Mouse (Mus musculus): ENCODE data around the gene Sval3. TPM values are rescaled to one million over a fixed set of nuclear protein-coding genes. Genes with fewer than 3 reads are reported as not detected.

Sval3 gene
- not detected in 2 replicates for polyA plus RNA-seq (2014; fragmentation: Nextera tagmentation; extraction: Ambion mirVana)

GRCm38 (mm10) chr6:41967840-41968239 is at the start of gene Sval3:
Gene Sval3 (plus strand): TSS chr6:41968140.
- Histone ChIP-seq H3K36me3 (ENCODE audit: control insufficient read depth, insufficient read depth, low read length) (no peaks in the 10 kb centered on the region), H3K27me3 (ENCODE audit: control insufficient read depth, insufficient read depth, low read length) (no peaks in the 10 kb centered on the region), H3K4me3 (ENCODE audit: low read depth, low read length) (no peak within 1 kb of the TSS), H3K9ac (ENCODE audit: low read depth, low read length) (no peak within 1 kb of the TSS), H3K4me2 (replicated peaks; ENCODE audit: low read depth, low read length) (no peak within 1 kb of the TSS), H3K9me3 (ENCODE audit: control insufficient read depth, low read length) (no peaks in the 10 kb centered on the region), H3K27ac (ENCODE audit: low read depth, low read length) (no peak within 1 kb of the TSS), H3K4me1 (replicated peaks; ENCODE audit: control insufficient read depth, insufficient read depth, low read length) (no peaks in the 10 kb centered on the region)
- DNase-seq (ENCODE audit: low spot score) (no peak), ATAC-seq (ENCODE audit: low FRiP score) (no peak)
- WGBS = 67% methylated on average over 1 of the region's 1 CpGs

- Histone ChIP-seq H3K4me2 (replicated peaks; ENCODE audit: low read depth, low read length) (no peak within 1 kb of the TSS), H3K4me3 (ENCODE audit: low read depth, low read length) (no peak within 1 kb of the TSS), H3K9ac (ENCODE audit: low read depth, low read length) (no peak within 1 kb of the TSS), H3K27ac (ENCODE audit: low read depth, low read length) (no peak within 1 kb of the TSS), H3K27me3 (ENCODE audit: control insufficient read depth, insufficient read depth, low read length) (no peaks in the 10 kb centered on the region), H3K9me3 (ENCODE audit: control insufficient read depth, low read length) (no peaks in the 10 kb centered on the region), H3K4me1 (replicated peaks; ENCODE audit: control insufficient read depth, insufficient read depth, low read length) (no peaks in the 10 kb centered on the region), H3K36me3 (ENCODE audit: control insufficient read depth, insufficient read depth, low read length) (no peaks in the 10 kb centered on the region)
- WGBS = 74% methylated on average over 1 of the region's 1 CpGs
- ATAC-seq (ENCODE audit: low FRiP score) (no peak), DNase-seq (ENCODE audit: low spot score) (no peak)
Observed at GRCm38 (mm10) chr6:41951330-41951729, 16.6 kb upstream of the Sval3 start, which contains the start of gene Sval1. Gene Sval1 (plus strand): TSS chr6:41951630.

Other genes with a start within 250 kb of the Sval3 start
- gene Olfr459, start 193.0 kb upstream of the Sval3 start, polyA plus RNA-seq (2014; fragmentation: Nextera tagmentation; extraction: Ambion mirVana) = not detected in 2 replicates
- gene Pip, start 120.6 kb upstream of the Sval3 start, polyA plus RNA-seq (2014; fragmentation: Nextera tagmentation; extraction: Ambion mirVana) = not detected in 2 replicates
- not detected in 2 replicates for gene Sval2, start 115.2 kb upstream of the Sval3 start, polyA plus RNA-seq (2014; fragmentation: Nextera tagmentation; extraction: Ambion mirVana)
- not detected in 2 replicates for gene Sval1, start 16.5 kb upstream of the Sval3 start, polyA plus RNA-seq (2014; fragmentation: Nextera tagmentation; extraction: Ambion mirVana)
- not detected in 2 replicates for gene Sva, start 70.3 kb downstream of the Sval3 start, polyA plus RNA-seq (2014; fragmentation: Nextera tagmentation; extraction: Ambion mirVana)
- not detected in 2 replicates for gene Tas2r139, start 172.8 kb downstream of the Sval3 start, polyA plus RNA-seq (2014; fragmentation: Nextera tagmentation; extraction: Ambion mirVana)
- not detected in 2 replicates for gene Tas2r144, start 247.2 kb downstream of the Sval3 start, polyA plus RNA-seq (2014; fragmentation: Nextera tagmentation; extraction: Ambion mirVana)

Measured in hindbrain, embryonic 11.5 days (tissue).